Mouse (Mus musculus): Measurements from ENCODE around the gene Trappc13.
"Not testable (repeated sequence)": the region's sequence is repeated elsewhere in the genome, so short reads cannot be mapped to it uniquely, and the experiment has no call there.

The Trappc13 gene

GRCm38 (mm10) chr13:104177796-104178649 lies at the start of gene Trappc13:
Gene Trappc13, minus strand, starts transcription at chr13:104178469.
- DNase-seq, result no peak

DNA sequence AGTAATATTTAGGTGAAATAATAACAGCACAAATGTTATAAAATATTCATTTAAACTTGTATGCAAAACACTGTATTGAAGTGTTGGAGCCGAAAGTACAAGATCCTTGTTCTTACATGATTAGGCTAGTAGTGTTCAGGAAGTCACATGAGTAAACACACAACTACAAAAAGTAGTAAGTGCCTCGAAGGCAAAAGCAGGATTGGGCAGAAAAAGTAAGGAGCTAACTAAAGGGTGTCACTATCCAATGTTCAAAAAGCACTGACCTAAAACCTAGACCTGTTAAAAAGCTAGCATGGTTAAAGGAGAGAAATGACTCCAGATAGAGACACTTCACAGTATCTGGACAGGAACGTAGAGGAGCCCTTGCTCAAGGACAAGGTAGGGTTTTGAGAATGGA lies 49.2 kb upstream of the Trappc13 start:
- no peak for DNase-seq

GRCm38 (mm10) chr13:104204313-104204712 lies 26.0 kb upstream of the Trappc13 start:
- no peak for DNase-seq

DNA sequence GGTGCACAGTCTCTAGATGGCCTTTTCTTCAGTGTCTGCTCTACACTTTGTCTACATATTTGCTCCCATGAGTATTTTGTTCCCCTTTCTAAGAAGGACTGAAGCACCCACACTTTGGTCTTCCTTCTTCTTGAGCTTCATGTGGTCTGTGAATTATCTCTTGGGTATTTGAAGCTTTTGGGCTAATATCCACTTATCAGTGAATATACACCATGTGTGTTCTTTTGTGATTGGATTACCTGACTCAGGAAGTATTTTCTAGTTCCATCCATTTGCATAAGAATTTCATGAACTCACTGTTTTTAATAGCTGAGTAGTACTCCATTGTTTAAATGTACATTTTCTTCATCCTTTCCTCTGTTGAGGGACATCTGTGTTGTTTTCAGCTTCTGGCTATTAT lies 17.6 kb upstream of the Trappc13 start:
- not testable (repeated sequence) for DNase-seq

GRCm38 (mm10) chr13:104187357-104187756 lies 9.1 kb upstream of the Trappc13 start:
- no peak for DNase-seq

- DNase-seq, result no peak
Measured at GRCm38 (mm10) chr13:104179176-104179888, 1.1 kb upstream of the Trappc13 start.

DNA sequence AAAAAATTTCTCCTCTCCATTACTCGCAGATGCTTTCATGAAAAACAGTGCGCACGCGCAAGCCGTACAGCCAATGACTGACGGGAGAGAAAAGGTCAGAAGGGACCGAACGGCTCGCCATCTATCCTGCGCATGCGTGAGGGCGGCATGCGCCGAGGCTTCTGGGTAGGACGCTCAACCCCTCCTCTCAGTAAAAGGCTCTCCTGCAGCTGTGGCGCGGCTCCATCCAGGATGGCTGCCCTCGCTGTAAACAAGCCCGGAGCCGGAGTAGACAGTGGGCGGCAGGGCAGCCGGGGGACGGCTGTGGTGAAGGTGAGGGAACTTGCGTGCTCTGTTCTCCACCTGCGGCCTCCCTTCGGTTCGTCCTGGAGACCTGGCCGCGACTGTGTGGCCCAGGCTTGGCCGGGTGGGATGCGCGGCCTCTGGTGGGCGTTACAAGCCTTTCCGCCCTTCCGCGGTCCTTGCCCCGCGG lies 417 bp upstream of the Trappc13 start, which contains the start of gene Trim23:
TSS of gene Trim23 (plus strand) at position 148 of the 472 bp plus-strand sequence.
- DNase-seq, result peak; percentile 99

DNA sequence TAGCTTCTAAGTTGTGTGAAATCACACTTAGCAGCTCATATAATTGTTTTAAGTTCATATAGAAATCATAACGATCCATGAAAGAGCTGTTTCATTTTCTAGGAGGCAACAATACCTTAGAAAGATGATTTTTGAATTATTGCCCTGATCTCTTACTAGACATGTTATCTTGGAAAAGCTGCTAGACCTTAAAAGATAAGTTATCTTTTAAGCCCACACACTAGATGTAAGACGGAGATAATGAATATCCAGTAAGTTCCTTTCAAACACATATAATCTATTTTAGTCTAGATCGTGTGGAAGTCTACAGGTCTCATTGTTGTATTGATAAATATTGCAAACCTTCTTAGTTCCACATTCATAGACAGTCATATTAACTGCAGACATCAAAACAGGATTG lies 1.4 kb downstream of the Trappc13 start:
- no peak for DNase-seq

GRCm38 (mm10) chr13:104172498-104172897 lies 5.8 kb downstream of the Trappc13 start:
- no peak for DNase-seq

GRCm38 (mm10) chr13:104171711-104172110 lies 6.6 kb downstream of the Trappc13 start:
- no peak for DNase-seq

- no peak for DNase-seq
Measured at GRCm38 (mm10) chr13:104155686-104156085, 22.6 kb downstream of the Trappc13 start.

- DNase-seq, result no peak
Measured at GRCm38 (mm10) chr13:104155106-104155505, 23.2 kb downstream of the Trappc13 start.

DNA sequence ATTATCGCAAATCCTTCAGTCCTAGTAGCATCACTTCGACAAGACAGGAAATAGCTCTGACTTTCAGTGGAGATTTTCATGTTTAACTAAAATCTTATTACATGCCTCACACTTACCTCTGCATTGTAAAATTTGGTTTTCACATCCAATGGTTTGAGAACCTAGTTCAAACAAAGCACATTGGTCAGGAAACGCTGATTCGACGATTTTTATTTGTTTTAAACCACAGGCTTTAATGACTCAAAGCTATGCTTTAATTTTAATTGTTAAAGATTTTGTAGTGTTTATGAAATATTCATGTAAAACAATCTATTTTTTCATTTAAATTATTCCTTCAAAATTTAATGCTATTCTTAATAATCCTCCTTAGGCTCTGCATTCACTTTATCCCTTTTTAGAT lies 24.1 kb downstream of the Trappc13 start:
- DNase-seq, result no peak

GRCm38 (mm10) chr13:104145646-104146045 lies 32.6 kb downstream of the Trappc13 start:
- no peak for DNase-seq

- no peak for DNase-seq
Measured at GRCm38 (mm10) chr13:104144871-104145270, 33.4 kb downstream of the Trappc13 start.

DNA sequence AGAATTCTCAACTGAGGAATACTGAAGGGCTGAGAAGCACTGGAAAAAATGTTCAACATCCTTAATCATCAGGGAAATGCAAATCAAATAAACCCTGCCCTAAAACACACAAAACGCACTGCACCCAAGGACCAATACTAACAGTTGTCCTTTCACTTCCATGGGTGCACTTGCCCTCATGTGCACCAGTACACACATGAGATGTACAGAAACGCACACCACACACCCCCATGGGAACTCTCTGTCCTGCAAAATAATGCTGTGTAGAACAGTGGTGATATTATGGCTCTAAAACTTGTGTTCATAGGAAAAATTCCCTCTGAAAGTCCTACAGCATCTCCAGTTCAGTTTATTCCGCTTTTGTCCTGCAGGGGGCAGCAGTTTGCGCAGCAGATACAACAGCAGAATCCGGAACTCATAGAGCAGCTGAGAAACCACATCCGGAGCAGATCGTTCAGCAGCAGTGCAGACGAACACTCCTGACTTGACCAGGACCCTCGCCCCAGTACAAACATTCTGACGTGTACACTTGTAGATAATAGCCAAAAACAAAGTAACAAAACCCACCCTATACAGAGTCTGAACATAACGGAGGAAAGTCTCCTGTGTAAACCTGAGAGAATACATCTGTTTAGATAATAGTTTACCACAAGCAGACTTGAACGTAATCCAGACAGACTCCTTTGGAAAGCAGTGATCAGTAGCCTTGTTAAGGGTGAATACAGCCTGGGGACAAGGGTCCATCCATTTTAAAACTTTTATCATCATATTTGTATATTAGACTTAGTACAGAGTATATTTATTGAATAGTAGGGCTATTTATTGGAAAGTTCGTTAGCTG lies 38.7 kb downstream of the Trappc13 start:
- DNase-seq, result peak; percentile 93

- no peak for DNase-seq
Measured at GRCm38 (mm10) chr13:104134510-104135085, 43.7 kb downstream of the Trappc13 start.

GRCm38 (mm10) chr13:104132561-104132960 lies 45.7 kb downstream of the Trappc13 start:
- no peak for DNase-seq

GRCm38 (mm10) chr13:104123662-104124381 lies 54.4 kb downstream of the Trappc13 start:
- DNase-seq, result no peak

DNA sequence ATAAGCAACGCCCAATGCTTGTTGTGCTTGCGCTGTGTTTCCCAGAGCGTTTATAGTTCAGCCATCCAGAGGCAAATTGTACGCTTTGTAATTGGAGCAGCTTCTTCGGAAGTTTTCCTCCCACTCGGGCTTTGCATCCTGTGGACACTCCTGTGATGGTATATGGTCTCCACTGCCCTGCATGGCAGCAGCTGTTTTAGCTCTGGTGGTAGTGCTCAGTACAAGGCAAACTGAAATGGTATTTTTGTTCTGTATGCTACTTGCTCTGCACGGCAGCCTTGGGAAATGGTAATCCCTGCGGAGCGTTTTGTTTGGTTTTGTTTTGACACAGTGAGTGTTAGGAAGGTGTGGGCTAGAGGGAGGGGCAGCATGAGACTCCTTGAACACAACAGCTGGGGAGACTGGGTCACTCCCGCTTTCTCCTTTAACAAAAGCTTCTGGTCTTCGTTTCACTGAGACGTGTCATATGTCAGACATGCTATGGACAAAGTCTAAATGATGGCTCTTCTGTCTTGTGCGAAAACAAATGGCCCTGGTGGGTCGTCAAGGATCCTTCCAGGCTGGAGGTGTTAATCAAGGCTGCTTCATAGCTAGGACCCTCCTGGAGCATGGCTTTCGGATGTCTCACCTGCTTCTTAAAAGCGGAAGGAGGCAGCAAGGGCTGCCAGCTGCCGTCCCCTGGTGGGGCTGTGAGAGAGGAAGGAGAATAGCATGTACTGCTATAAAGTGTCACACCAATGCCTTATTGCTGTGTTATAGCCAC lies 56.0 kb downstream of the Trappc13 start:
- no peak for DNase-seq

- no peak for DNase-seq
Measured at GRCm38 (mm10) chr13:104114827-104115226, 63.4 kb downstream of the Trappc13 start.
